Mouse (Mus musculus) adipose tissue, adult 10 weeks (tissue): ENCODE measurements around the gene Abr. TPM values are rescaled to one million over a fixed set of nuclear protein-coding genes. Genes with fewer than 3 reads are reported as not detected.

Source experiments
- polyA plus RNA-seq: library from polyadenylated mRNA; stranded (reverse); fragments of 350-450 nt; fragmentation: Illumina TruSeq; extraction: RNeasy Lipid Tissue Mini Kit (QIAGEN cat#74804); gene quantifications from one replicate; pipeline ENCODE4 v1.2.3, GENCODE M21; 2014; ENCODE audit warnings: low read depth, low replicate concordance

Gene Abr
- 53.5 TPM for polyA plus RNA-seq

GRCm38 (mm10) chr11:76622152-76622565, at the start of gene Abr:
Abr (minus strand) TSS chr11:76622314.

GRCm38 (mm10) chr11:76406702-76407583, 215.2 kb downstream of the Abr start, which contains the start of gene Timm22:
Timm22 (plus strand) TSS chr11:76406952.

GRCm38 (mm10) chr11:76398798-76399586, 223.1 kb downstream of the Abr start, which contains the start of gene Nxn:
Nxn (minus strand) TSS chr11:76399140.

Other genes starting within 250 kb of the Abr start
- gene Nxn, start 223.2 kb downstream of the Abr start, polyA plus RNA-seq = 26.4 TPM
- gene Timm22, start 215.4 kb downstream of the Abr start, polyA plus RNA-seq = 30.0 TPM
- gene Bhlha9, start 50.2 kb upstream of the Abr start, polyA plus RNA-seq = not detected
- gene Trarg1, start 57.5 kb upstream of the Abr start, polyA plus RNA-seq = 57.6 TPM
- gene Gosr1, start 141.3 kb upstream of the Abr start, polyA plus RNA-seq = 23.1 TPM
- 38.2 TPM for gene Cpd, start 224.7 kb upstream of the Abr start, polyA plus RNA-seq